Mouse (Mus musculus) CH12.LX (cell line): ENCODE data around the gene Cog1.
A peak's percentile ranks its signal among the peaks of the same experiment; 100 is the strongest.

Experiments
- CHD2 ChIP-seq: IDR thresholded peaks from 2 replicates; pipeline ENCODE4 v1.6.1; 2011; ENCODE audit warnings: low read length, improper control_type of control experiment
- CTCF ChIP-seq, 2 experiments: IDR thresholded peaks in 1 of 2; conservative IDR thresholded peaks in 1 of 2; 2 replicates each; pipeline ENCODE4 v1.5.1; 2011 to 2012; ENCODE audit warnings: low read depth in 2 of 2, low read length in 2 of 2, improper control_type of control experiment in 1 of 2, inconsistent platforms in 1 of 2, mild to moderate bottlenecking in 1 of 2, moderate library complexity in 1 of 2
- ELF1 ChIP-seq: IDR thresholded peaks from 2 replicates; pipeline ENCODE4 v1.6.1; 2014; ENCODE audit warnings: low read depth, mild to moderate bottlenecking, inconsistent platforms, low read length, improper control_type of control experiment
- EP300 ChIP-seq: IDR thresholded peaks from 2 replicates; pipeline ENCODE4 v1.6.1; 2011; ENCODE audit warnings: low read length, improper control_type of control experiment
- GABPA ChIP-seq: IDR thresholded peaks from 2 replicates; pipeline ENCODE4 v1.6.1; 2012; ENCODE audit warnings: low read depth, low read length, improper control_type of control experiment, inconsistent platforms; ENCODE audit not compliant: insufficient replicate concordance
- JUND ChIP-seq: conservative IDR thresholded peaks from 2 replicates; pipeline ENCODE4 v1.6.1; 2011; ENCODE audit warnings: low read depth, low read length, improper control_type of control experiment
- POLR2A ChIP-seq: IDR thresholded peaks from 2 replicates; pipeline ENCODE4 v1.6.1; 2011; ENCODE audit warnings: low read depth, mild to moderate bottlenecking, improper control_type of control experiment, low read length
- SMC3 ChIP-seq: IDR thresholded peaks from 2 replicates; pipeline ENCODE4 v1.6.1; 2011; ENCODE audit warnings: low read depth, low read length, improper control_type of control experiment
- USF1 ChIP-seq: IDR thresholded peaks from 2 replicates; pipeline ENCODE4 v1.6.1; 2014; ENCODE audit warnings: low read depth, mild to moderate bottlenecking, inconsistent platforms, low read length, improper control_type of control experiment
- ZC3H11A ChIP-seq: IDR thresholded peaks from 2 replicates; pipeline ENCODE4 v1.6.1; 2012; ENCODE audit warnings: low read depth, mild to moderate bottlenecking, inconsistent platforms, low read length, improper control_type of control experiment

DNA sequence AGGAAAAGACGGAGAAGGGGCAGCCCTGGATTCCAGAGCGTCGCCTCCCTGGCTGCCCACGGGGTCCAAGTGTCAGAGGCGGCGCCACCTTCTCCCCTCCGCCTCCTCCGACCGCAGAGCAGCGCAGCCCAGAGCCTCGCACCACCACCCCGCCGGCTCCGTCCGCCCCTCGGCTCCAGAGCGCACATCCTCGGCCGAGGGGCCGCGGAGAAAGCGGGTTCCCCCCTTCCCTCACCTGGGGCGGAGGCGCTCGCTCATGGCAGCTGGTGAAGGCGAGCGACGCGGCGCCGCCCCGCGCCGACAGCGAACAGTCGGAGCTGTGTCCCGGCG, 34.6 kb downstream of the Cog1 start:
- TF ChIP-seq CTCF (conservative IDR thresholded peaks at IDR 0.05 in 1 of 2, IDR thresholded peaks at IDR 0.05 in 1 of 2; ENCODE audit: low read depth in 2 of 2, low read length in 2 of 2) (0 out of 4 replicates have a peak, but pooled peaks of 1 of the 2 experiments have one; percentile 3), CHD2 (no peak), POLR2A (no peak), ELF1 (no peak), USF1 (no peak), GABPA (no peak), SMC3 (no peak), ZC3H11A (no peak), EP300 (no peak), JUND (no peak)
